Mouse (Mus musculus) kidney, adult 10 weeks (tissue): ENCODE data around the gene Olfr1428. TPM values are rescaled to one million over a fixed set of nuclear protein-coding genes. Genes with fewer than 3 reads are reported as not detected.

Source experiments
- polyA plus RNA-seq: library from polyadenylated mRNA; stranded (reverse); fragments of 350-450 nt; fragmentation: Illumina TruSeq; extraction: RNeasy Lipid Tissue Mini Kit (QIAGEN cat#74804); gene quantifications from one replicate; pipeline ENCODE4 v1.2.3, GENCODE M21; 2014; ENCODE audit warnings: low read depth, low replicate concordance

The Olfr1428 gene
- polyA plus RNA-seq: not detected

DNA sequence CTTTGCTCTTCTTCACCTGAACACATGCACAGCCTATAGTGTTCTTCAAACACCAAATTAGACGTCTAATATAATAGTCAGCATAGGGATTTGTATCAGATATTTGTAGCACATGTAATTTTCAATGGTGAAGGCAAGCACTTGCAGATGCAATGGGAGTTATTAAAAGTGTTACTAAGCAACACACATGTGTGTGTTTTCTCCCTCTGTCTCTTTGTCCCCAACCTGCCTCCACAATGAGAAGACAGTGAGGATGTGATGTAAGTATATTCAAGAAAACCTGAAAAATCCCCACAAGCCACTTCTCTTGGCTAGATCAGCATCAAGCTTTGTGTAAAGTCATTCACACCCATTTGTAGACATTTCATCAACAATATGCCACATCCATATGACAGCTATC lies at the start of gene Olfr1428:
Gene Olfr1428, minus strand, starts transcription at position 101 of the 400 bp plus-strand sequence.

DNA sequence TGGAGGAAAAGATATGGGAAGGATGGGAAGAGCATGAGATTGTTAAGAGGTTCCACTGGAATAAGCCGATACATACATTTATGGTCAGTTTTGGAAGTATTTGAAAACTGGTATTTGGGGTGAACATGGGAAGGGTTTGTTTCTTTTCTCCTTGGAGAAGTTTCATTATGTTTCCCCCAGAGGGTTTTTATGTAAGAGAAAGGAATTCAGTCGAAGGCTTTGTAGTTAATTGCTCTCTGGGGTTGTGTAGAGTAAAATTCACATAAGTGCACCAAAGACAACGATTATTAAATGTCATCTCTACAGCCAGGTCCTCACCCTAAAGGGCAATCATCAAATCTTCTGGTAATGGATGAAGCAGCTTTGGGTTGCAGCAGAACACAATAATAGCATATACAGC lies 7.4 kb upstream of the Olfr1428 start, which contains the start of gene Olfr76:
Gene Olfr76, minus strand, starts transcription at position 101 of the 400 bp plus-strand sequence.

GRCm38 (mm10) chr19:12103234-12103633 lies 12.5 kb downstream of the Olfr1428 start, which contains the start of gene Olfr1427:
TSS of gene Olfr1427 (minus strand) at chr19:12103334.

GRCm38 (mm10) chr19:12091913-12092312 lies 23.8 kb downstream of the Olfr1428 start, which contains the start of gene Olfr1426:
TSS of gene Olfr1426 (minus strand) at chr19:12092013.

DNA sequence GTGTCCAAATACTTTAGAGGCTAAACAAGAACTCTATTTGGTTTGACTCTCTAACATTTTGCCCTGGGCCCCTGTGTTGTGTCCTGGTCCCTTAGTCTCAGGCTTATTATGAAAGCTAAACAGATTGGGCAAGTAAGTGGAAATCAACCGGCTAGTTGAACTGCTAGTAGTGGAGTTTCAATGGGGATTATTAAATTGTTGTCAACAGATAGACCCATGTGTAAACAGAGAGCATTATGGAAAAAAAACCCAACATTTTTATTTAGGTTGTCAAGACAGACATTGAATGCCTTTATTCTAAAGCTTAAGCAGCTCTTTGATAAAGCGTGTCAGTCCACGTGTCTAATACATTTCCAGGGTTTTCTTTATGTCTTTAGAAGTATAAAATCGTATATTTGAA lies 38.1 kb downstream of the Olfr1428 start, which contains the start of gene Olfr1425:
Gene Olfr1425, minus strand, starts transcription at position 101 of the 400 bp plus-strand sequence.

GRCm38 (mm10) chr19:12062582-12062981 lies 53.1 kb downstream of the Olfr1428 start, which contains the start of gene Olfr1424:
TSS of gene Olfr1424 (minus strand) at chr19:12062682.

Other genes with a start within 250 kb of the Olfr1428 start
- gene Olfr1419, start 240.8 kb downstream of the Olfr1428 start, polyA plus RNA-seq: not detected
- gene Olfr1420, start 229.3 kb downstream of the Olfr1428 start, polyA plus RNA-seq: not detected
- 23.9 TPM for gene Patl1, start 203.5 kb downstream of the Olfr1428 start, polyA plus RNA-seq
- 36.7 TPM for gene Osbp, start 150.0 kb downstream of the Olfr1428 start, polyA plus RNA-seq
- not detected for gene Olfr1423, start 74.6 kb downstream of the Olfr1428 start, polyA plus RNA-seq
- gene Olfr1424, start 53.2 kb downstream of the Olfr1428 start, polyA plus RNA-seq: not detected
- gene Olfr1425, start 38.2 kb downstream of the Olfr1428 start, polyA plus RNA-seq: not detected
- not detected for gene Olfr1426, start 23.9 kb downstream of the Olfr1428 start, polyA plus RNA-seq
- gene Olfr1427, start 12.6 kb downstream of the Olfr1428 start, polyA plus RNA-seq: not detected
- not detected for gene Olfr76, start 7.3 kb upstream of the Olfr1428 start, polyA plus RNA-seq
- not detected for gene Olfr1555-ps1, start 54.2 kb upstream of the Olfr1428 start, polyA plus RNA-seq
- gene Olfr1431, start 84.7 kb upstream of the Olfr1428 start, polyA plus RNA-seq: not detected
- not detected for gene Olfr1432, start 116.7 kb upstream of the Olfr1428 start, polyA plus RNA-seq
- not detected for gene Olfr262, start 125.8 kb upstream of the Olfr1428 start, polyA plus RNA-seq
- not detected for gene Olfr235, start 145.1 kb upstream of the Olfr1428 start, polyA plus RNA-seq
- not detected for gene Olfr1434, start 164.0 kb upstream of the Olfr1428 start, polyA plus RNA-seq
- not detected for gene Olfr1436, start 183.2 kb upstream of the Olfr1428 start, polyA plus RNA-seq
- not detected for gene Olfr1437, start 209.2 kb upstream of the Olfr1428 start, polyA plus RNA-seq
- gene Olfr1438-ps1, start 220.0 kb upstream of the Olfr1428 start, polyA plus RNA-seq: not detected